Mouse (Mus musculus): ENCODE data around the gene Itga9.

DNA sequence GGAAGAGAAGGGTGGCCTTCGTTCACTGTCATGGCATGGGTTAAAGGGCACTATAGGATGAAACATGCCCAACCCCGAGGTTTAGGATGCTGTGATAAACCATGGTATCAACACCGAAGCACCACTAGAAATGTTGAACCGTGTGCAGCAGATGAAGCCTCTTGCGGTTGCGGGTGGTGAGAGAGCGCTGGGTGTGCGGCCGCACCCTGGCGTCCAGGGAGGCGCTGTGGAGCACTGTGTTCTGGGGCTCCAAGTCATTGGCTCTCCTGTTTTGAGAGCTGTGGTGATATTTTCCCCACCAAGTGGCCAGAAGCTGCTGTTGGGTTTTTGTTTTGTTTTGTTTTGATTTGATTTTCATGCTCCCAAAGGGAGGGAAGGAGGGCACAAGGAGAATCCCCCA is 272.1 kb downstream of the Itga9 start:
- TF ChIP-seq CTCF (IDR thresholded peaks at IDR 0.05; ENCODE audit: borderline replicate concordance, control insufficient read depth, extremely low read depth, insufficient read depth, low read length, poor library complexity) (no peak), POLR2A (IDR thresholded peaks at IDR 0.05; ENCODE audit: control insufficient read depth, extremely low read depth, insufficient read depth, low read length, poor library complexity) (no peak)

All from thymus, adult 2 months (tissue).